Mouse (Mus musculus) heart, embryonic 12.5 days (tissue): Measurements from ENCODE around the gene Rnf40. TPM values are rescaled to one million over a fixed set of nuclear protein-coding genes. Genes with fewer than 3 reads are reported as not detected.

Experiments
- ATAC-seq: fragments of 200-750 bp; cut with Nextera tagmentation; 2 replicates; pipeline ENCODE4 v1.8.0; 2017; ENCODE audit warnings: moderate TSS enrichment, moderate library complexity; ENCODE audit not compliant: insufficient number of reproducible peaks, low FRiP score
- H3K27ac ChIP-seq: fragments of 300-500 bp; sonication (generic); 2 replicates; pipeline ENCODE4 v1.5.1; 2016; ENCODE audit warnings: mild to moderate bottlenecking, moderate library complexity; ENCODE audit not compliant: poor library complexity, severe bottlenecking
- H3K27me3 ChIP-seq: fragments of 300-500 bp; sonication (generic); replicated peaks from 2 replicates; pipeline ENCODE4 v1.6.1; 2016; ENCODE audit warnings: mild to moderate bottlenecking, moderate library complexity
- H3K36me3 ChIP-seq: fragments of 300-500 bp; sonication (generic); 2 replicates; pipeline ENCODE4 v1.6.1; 2016; ENCODE audit warnings: mild to moderate bottlenecking, moderate library complexity
- H3K4me1 ChIP-seq: fragments of 300-500 bp; sonication (generic); replicated peaks from 2 replicates; pipeline ENCODE4 v1.6.1; 2016; ENCODE audit warnings: mild to moderate bottlenecking
- H3K4me2 ChIP-seq: fragments of 300-500 bp; sonication (generic); 2 replicates; pipeline ENCODE4 v1.6.1; 2016; ENCODE audit warnings: mild to moderate bottlenecking, moderate library complexity
- H3K4me3 ChIP-seq: fragments of 300-500 bp; sonication (generic); 2 replicates; pipeline ENCODE4 v1.5.1; 2016; ENCODE audit warnings: mild to moderate bottlenecking
- H3K9ac ChIP-seq: fragments of 300-500 bp; sonication (generic); 2 replicates; pipeline ENCODE4 v1.6.1; 2016; ENCODE audit warnings: mild to moderate bottlenecking, moderate library complexity
- H3K9me3 ChIP-seq: fragments of 300-500 bp; sonication (generic); replicated peaks from 2 replicates; pipeline ENCODE4 v1.6.1; 2016; ENCODE audit warnings: mild to moderate bottlenecking, moderate library complexity
- WGBS: fragments of 180-500 bp; shearing (Covaris S2); methylation state at CpG from one replicate; pipeline ENCODE4 v1.1.7; 2016; 5-methylcytosine and 5-hydroxymethylcytosine counted together
- polyA plus RNA-seq: library from polyadenylated mRNA; unstranded; fragments of >200 nt; fragmentation: Nextera tagmentation; extraction: Ambion mirVana; gene quantifications from 2 replicates; pipeline ENCODE4 v1.2.1, GENCODE M21; 2016

Gene Rnf40
- polyA plus RNA-seq, 1 experiment from 2014 or later: 40.0 TPM

- H3K4me2 ChIP-seq: peak overlapping the region; percentile 67
- H3K27me3 ChIP-seq: peaks cover 8% of the 10 kb centered on the region
- no peak overlapping the region for H3K9ac ChIP-seq
- H3K36me3 ChIP-seq: no peaks in the 10 kb centered on the region
- peak overlapping the region; percentile 14; the same call in 1 of the 2 replicates for H3K4me3 ChIP-seq
- ATAC-seq: no peak
- H3K27ac ChIP-seq: no peak overlapping the region
- H3K9me3 ChIP-seq: no peaks in the 10 kb centered on the region
- H3K4me1 ChIP-seq: 0 out of 2 replicates have a peak, but pooled peaks cover 5% of the 10 kb centered on the region
- WGBS: 58% methylated on average over 3 of the region's 3 CpGs
Observed at GRCm38 (mm10) chr7:127651624-127652023, 63.1 kb downstream of the Rnf40 start.

GRCm38 (mm10) chr7:127652050-127652449 lies 63.5 kb downstream of the Rnf40 start:
- no peak for ATAC-seq
- H3K4me3 ChIP-seq: peak overlapping the region; percentile 14
- H3K27ac ChIP-seq: no peak overlapping the region
- H3K4me2 ChIP-seq: peak overlapping the region; percentile 67
- peaks cover 8% of the 10 kb centered on the region for H3K27me3 ChIP-seq
- no peaks in the 10 kb centered on the region for H3K36me3 ChIP-seq
- H3K4me1 ChIP-seq: 0 out of 2 replicates have a peak, but pooled peaks cover 5% of the 10 kb centered on the region
- no peaks in the 10 kb centered on the region for H3K9me3 ChIP-seq
- peak overlapping the region; percentile 44 for H3K9ac ChIP-seq
- WGBS: 17% methylated on average over 18 of the region's 18 CpGs

- WGBS: 75% methylated on average over 10 of the region's 10 CpGs
- H3K9ac ChIP-seq: no peak overlapping the region
- no peaks in the 10 kb centered on the region for H3K36me3 ChIP-seq
- H3K4me2 ChIP-seq: no peak overlapping the region
- 0 out of 2 replicates have a peak, but pooled peaks cover 5% of the 10 kb centered on the region for H3K4me1 ChIP-seq
- no peak for ATAC-seq
- H3K27ac ChIP-seq: no peak overlapping the region
- no peak overlapping the region for H3K4me3 ChIP-seq
- no peaks in the 10 kb centered on the region for H3K9me3 ChIP-seq
- peaks cover 8% of the 10 kb centered on the region for H3K27me3 ChIP-seq
Observed at GRCm38 (mm10) chr7:127654318-127654717, 65.8 kb downstream of the Rnf40 start.

Other genes with a start within 250 kb of the Rnf40 start
- 19.1 and 19.8 TPM in 2 replicates for gene Zfp768, start 243.2 kb upstream of the Rnf40 start, polyA plus RNA-seq
- gene Zfp747, start 212.7 kb upstream of the Rnf40 start, polyA plus RNA-seq: 4.6 and 5.1 TPM in 2 replicates
- 3.4 and 3.9 TPM in 2 replicates for gene 9130019O22Rik, start 201.6 kb upstream of the Rnf40 start, polyA plus RNA-seq
- gene E430018J23Rik, start 195.1 kb upstream of the Rnf40 start, polyA plus RNA-seq: 4.5 and 5.1 TPM in 2 replicates
- 4.6 and 5.3 TPM in 2 replicates for gene Zfp764, start 181.9 kb upstream of the Rnf40 start, polyA plus RNA-seq
- 15.4 and 16.7 TPM in 2 replicates for gene Zfp688, start 166.7 kb upstream of the Rnf40 start, polyA plus RNA-seq
- gene Zfp689, start 139.6 kb upstream of the Rnf40 start, polyA plus RNA-seq: 5.4 and 6.0 TPM in 2 replicates
- 33.8 and 35.2 TPM in 2 replicates for gene Prr14, start 129.2 kb upstream of the Rnf40 start, polyA plus RNA-seq
- gene Fbrs, start 109.6 kb upstream of the Rnf40 start, polyA plus RNA-seq: 8.4 and 9.9 TPM in 2 replicates
- gene Srcap, start 76.8 kb upstream of the Rnf40 start, polyA plus RNA-seq: 51.8 and 54.3 TPM in 2 replicates
- gene Gm42715, start 69.2 kb upstream of the Rnf40 start, polyA plus RNA-seq: 8.5 and 9.1 TPM in 2 replicates
- 1.4 and 3.1 TPM in 2 replicates for gene Tmem265, start 27.4 kb upstream of the Rnf40 start, polyA plus RNA-seq
- 34.1 and 35.9 TPM in 2 replicates for gene Phkg2, start 15.4 kb upstream of the Rnf40 start, polyA plus RNA-seq
- 8.7 and 9.8 TPM in 2 replicates for gene Ccdc189, start 172 bp upstream of the Rnf40 start, polyA plus RNA-seq
- 12.7 and 13.7 TPM in 2 replicates for gene Zfp629, start 27.0 kb downstream of the Rnf40 start, polyA plus RNA-seq
- 43.3 and 49.5 TPM in 2 replicates for gene Bcl7c, start 120.2 kb downstream of the Rnf40 start, polyA plus RNA-seq
- 4.3 and 5.1 TPM in 2 replicates for gene Ctf1, start 124.0 kb downstream of the Rnf40 start, polyA plus RNA-seq
- 0.10 TPM in 1 of 2 replicates, not detected in the other for gene Ctf2, start 143.4 kb downstream of the Rnf40 start, polyA plus RNA-seq
- gene Fbxl19, start 155.8 kb downstream of the Rnf40 start, polyA plus RNA-seq: 3.4 and 3.7 TPM in 2 replicates
- 13.3 and 14.6 TPM in 2 replicates for gene Orai3, start 181.0 kb downstream of the Rnf40 start, polyA plus RNA-seq
- 12.1 and 14.6 TPM in 2 replicates for gene Setd1a, start 187.9 kb downstream of the Rnf40 start, polyA plus RNA-seq
- not detected in 2 replicates for gene Gm49388, start 196.8 kb downstream of the Rnf40 start, polyA plus RNA-seq
- 19.0 and 21.1 TPM in 2 replicates for gene Hsd3b7, start 211.8 kb downstream of the Rnf40 start, polyA plus RNA-seq
- gene Stx4a, start 235.5 kb downstream of the Rnf40 start, polyA plus RNA-seq: 44.7 and 47.4 TPM in 2 replicates
- gene Stx1b, start 235.8 kb downstream of the Rnf40 start, polyA plus RNA-seq: 1.5 and 2.2 TPM in 2 replicates